Comparison of ENCODE assay signal across 16 mouse cellular contexts in the genomic region with DNA sequence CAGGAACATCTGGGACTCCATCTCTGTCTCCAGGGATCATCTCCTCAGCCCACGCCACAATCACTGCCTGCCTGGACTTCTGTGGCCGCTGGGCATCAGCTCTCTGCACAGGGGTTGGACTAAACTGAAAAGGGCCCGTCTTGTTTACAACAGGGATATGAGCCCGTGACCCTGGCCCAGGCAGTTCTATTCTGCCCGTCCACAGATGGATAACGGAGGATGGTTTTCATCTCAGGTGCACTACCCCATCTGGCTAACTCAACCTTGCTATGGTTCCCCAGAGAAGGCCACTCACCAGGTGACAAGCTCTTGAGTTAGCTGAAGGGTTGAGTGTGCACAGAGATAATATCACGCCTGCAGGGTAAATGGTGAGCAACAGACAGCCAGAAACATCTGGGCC.
"Had no signal": no experiment of that assay in that cellular context is flagged by ENCODE, and none has a peak within 500 bp of the region (broad histone marks: within the 10 kb centered on the region; RNA-seq: fewer than 3 reads in every experiment).

No protein-coding gene starts in this region.

- H3K9me3 ChIP-seq: neural tube, embryonic 13.5 days; neural tube, embryonic 15.5 days; stomach, embryonic 15.5 days had no signal

- H3K9ac ChIP-seq: neural tube, embryonic 13.5 days; neural tube, embryonic 15.5 days; stomach, embryonic 15.5 days had no signal

- H3K27me3 ChIP-seq: neural tube, embryonic 13.5 days; neural tube, embryonic 15.5 days; stomach, embryonic 15.5 days had no signal

- H3K36me3 ChIP-seq: neural tube, embryonic 13.5 days; neural tube, embryonic 15.5 days; stomach, embryonic 15.5 days had no signal

- H3K4me3 ChIP-seq: neural tube, embryonic 13.5 days; neural tube, embryonic 15.5 days; stomach, embryonic 15.5 days had no signal

- DNase-seq: retina, postnatal 1 day; right cerebral cortex, adult 18-20 months; right cerebral cortex, postnatal 14 days; right cerebral cortex, postnatal 25 days; right cerebral cortex, postnatal 4 days; spleen, adult 18-20 months; thymus, adult 18-20 months; thymus, adult 2 months; thymus, postnatal 14 days; thymus, postnatal 25 days; thymus, postnatal 36 days; thymus, postnatal 4 days had no signal

- H3K27ac ChIP-seq: neural tube, embryonic 13.5 days; neural tube, embryonic 15.5 days; stomach, embryonic 15.5 days; stomach, postnatal 0 days had no signal

- H3K4me1 ChIP-seq: neural tube, embryonic 13.5 days; neural tube, embryonic 15.5 days; stomach, embryonic 15.5 days had no signal

- H3K4me2 ChIP-seq: neural tube, embryonic 13.5 days; neural tube, embryonic 15.5 days; stomach, embryonic 15.5 days had no signal
